Mouse (Mus musculus): ENCODE measurements around the gene Cs. TPM values are rescaled to one million over a fixed set of nuclear protein-coding genes. Genes with fewer than 3 reads are reported as not detected.

Cs gene
- total and polyA plus RNA-seq, 2 experiments from 2014 or later: 625 to 796 TPM

DNA sequence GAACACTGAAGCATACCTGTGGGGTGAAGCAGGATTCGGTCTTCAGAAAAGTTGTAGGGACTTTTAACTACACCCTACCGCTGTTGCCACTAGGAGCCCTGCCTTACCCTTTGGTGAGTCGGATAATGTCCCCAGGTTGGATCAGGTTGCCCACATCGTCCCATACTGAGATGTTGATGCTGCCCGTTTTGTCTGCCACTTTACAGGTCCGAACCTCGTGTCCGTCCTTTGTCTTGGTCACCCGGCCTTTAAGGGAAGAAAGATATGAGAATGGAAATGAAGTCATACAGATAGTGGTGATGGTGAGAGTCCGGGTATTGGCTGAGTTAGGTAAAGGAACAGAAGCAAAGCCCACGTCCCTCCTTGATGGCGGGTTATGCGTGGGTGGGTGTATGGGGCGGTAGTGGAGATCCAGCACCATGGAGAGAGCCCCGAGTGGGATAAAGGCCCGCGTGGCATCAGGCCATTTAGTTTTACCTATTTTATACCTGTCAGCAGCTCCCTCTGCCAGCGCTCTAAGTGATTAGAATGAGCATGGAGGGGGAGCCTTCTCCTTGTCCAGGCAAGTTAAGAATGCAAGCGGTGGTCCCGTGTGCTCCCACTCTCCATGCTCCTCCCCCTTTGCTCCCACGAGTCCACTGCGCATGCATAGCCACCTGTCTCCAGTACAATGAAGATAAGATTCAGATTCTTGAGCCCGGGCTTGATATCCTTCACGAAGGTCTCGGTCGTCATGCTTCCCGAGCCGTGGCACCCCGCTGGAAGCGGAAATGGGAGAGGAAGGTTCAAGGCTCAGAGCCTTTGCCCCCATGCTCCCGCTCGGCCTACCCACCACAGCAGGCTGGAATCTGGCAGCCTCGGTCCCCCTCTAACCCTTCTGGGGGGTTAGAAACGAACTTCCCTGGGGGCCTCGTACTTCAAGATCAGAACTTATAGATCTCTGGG is 71.3 kb downstream of the Cs start:
- ATAC-seq (ENCODE audit: insufficient read depth, low read depth): no peak
- TF ChIP-seq EP300 (IDR thresholded peaks at IDR 0.05; ENCODE audit: low read depth): no peak
- TF ChIP-seq CTCF (IDR thresholded peaks at IDR 0.05; ENCODE audit: low read depth): no peak
- Histone ChIP-seq H3K4me1 (ENCODE audit: control insufficient read depth, insufficient read depth) (peaks cover 13% of the 10 kb centered on the region), H3K9ac (replicated peaks; ENCODE audit: low read depth, low read length) (peak overlapping the region; percentile 73), H3K36me3 (replicated peaks; ENCODE audit: control insufficient read depth, insufficient read depth, low read length) (peaks cover 8% of the 10 kb centered on the region), H3K9me3 (replicated peaks; ENCODE audit: control insufficient read depth, low read length) (no peaks in the 10 kb centered on the region), H3K4me3 (ENCODE audit: low read depth, low read length) (peak overlapping the region; percentile 74), H3K4me2 (ENCODE audit: low read depth, low read length) (peak overlapping the region; percentile 95), H3K27me3 (ENCODE audit: control insufficient read depth, insufficient read depth, low read length) (no peaks in the 10 kb centered on the region), H3K27ac (ENCODE audit: low read depth) (peak overlapping the region; percentile 65)
- WGBS: 15% methylated on average over 35 of the region's 35 CpGs
- peak; percentile 10 for DNase-seq (ENCODE audit: low spot score)

DNA sequence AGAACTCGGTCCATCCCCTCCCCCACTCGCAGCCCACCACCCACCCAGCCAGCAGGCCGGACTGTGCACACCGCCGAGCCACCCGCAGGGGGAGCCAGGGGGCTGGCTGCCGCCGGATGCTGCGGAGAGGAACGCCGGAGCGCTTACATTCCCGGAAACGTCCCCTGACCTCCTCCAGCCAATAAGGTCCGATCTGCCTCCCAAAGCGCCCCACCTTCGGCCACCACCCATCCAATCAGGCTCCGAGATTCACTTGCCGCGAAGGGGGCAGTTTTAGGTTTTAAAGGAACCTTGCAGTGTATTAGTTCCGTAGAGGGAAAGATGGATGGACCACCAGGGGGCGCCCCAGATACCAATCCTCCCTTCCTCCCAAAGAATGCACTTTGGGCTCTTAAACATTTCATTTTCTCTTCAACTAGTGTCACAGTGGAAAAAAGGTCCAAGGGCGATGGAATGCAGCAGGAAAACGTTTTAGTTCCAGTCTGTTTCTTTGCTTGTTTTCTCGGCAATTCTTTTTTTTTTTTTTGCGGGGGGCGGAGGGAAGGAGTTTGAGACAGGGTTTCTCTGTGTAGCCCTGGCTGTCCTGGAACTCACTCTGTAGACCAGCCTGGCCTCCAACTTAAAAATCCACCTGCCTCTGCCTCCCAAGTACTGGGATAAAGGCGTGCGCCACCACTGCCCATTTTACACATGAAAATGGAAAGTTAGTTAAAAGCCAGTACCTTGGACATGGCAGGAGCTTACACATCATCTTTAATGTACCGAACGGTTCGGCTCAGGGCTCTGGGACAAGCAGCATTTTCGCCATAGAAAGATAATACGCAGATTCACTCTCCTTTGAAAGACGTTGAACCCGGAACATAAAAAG is 72.4 kb downstream of the Cs start:
- Histone ChIP-seq H3K36me3 (replicated peaks; ENCODE audit: control insufficient read depth, insufficient read depth, low read length) (peaks cover 13% of the 10 kb centered on the region), H3K27ac (ENCODE audit: low read depth) (peak overlapping the region; percentile 90), H3K9ac (replicated peaks; ENCODE audit: low read depth, low read length) (peak overlapping the region; percentile 73), H3K9me3 (replicated peaks; ENCODE audit: control insufficient read depth, low read length) (no peaks in the 10 kb centered on the region), H3K4me3 (ENCODE audit: low read depth, low read length) (peak overlapping the region; percentile 92), H3K4me2 (ENCODE audit: low read depth, low read length) (peak overlapping the region; percentile 95), H3K27me3 (ENCODE audit: control insufficient read depth, insufficient read depth, low read length) (no peaks in the 10 kb centered on the region), H3K4me1 (ENCODE audit: control insufficient read depth, insufficient read depth) (peaks cover 13% of the 10 kb centered on the region)
- 4% methylated on average over 36 of the region's 36 CpGs for WGBS
- peak; percentile 90 for ATAC-seq (ENCODE audit: insufficient read depth, low read depth)
- peak; percentile 99 for DNase-seq (ENCODE audit: low spot score)
- TF ChIP-seq EP300 (IDR thresholded peaks at IDR 0.05; ENCODE audit: low read depth): no peak; the same call in 1 of the 2 replicates
- peak; percentile 53 for TF ChIP-seq CTCF (IDR thresholded peaks at IDR 0.05; ENCODE audit: low read depth)

DNA sequence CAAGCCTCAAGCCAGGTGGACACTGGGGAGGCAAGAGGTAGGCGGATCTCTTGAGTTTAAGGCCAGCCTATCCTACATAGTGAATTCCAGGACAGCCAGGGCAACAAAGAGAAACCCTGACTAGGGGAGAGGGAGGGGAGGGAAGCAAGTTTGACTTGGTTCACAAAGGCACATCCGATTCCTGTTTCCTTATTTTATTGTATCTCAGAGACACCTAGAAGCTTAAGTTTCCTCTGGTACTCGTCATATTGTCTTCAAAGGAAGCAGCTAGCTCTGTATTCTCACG is 73.0 kb downstream of the Cs start:
- peak overlapping the region; percentile 92; the same call in 1 of the 2 replicates for H3K4me3 ChIP-seq (ENCODE audit: low read depth, low read length)
- H3K27ac ChIP-seq (ENCODE audit: low read depth): peak overlapping the region; percentile 90
- H3K9ac ChIP-seq (replicated peaks; ENCODE audit: low read depth, low read length): no peak overlapping the region
- no peaks in the 10 kb centered on the region for H3K9me3 ChIP-seq (replicated peaks; ENCODE audit: control insufficient read depth, low read length)
- H3K4me2 ChIP-seq (ENCODE audit: low read depth, low read length): peak overlapping the region; percentile 77
- DNase-seq (ENCODE audit: low spot score): no peak
- H3K36me3 ChIP-seq (replicated peaks; ENCODE audit: control insufficient read depth, insufficient read depth, low read length): peaks cover 19% of the 10 kb centered on the region
- H3K27me3 ChIP-seq (ENCODE audit: control insufficient read depth, insufficient read depth, low read length): no peaks in the 10 kb centered on the region
- ATAC-seq (ENCODE audit: insufficient read depth, low read depth): no peak
- H3K4me1 ChIP-seq (ENCODE audit: control insufficient read depth, insufficient read depth): peaks cover 13% of the 10 kb centered on the region
- 25% methylated on average over 4 of the region's 4 CpGs for WGBS
- no peak for TF ChIP-seq EP300 (IDR thresholded peaks at IDR 0.05; ENCODE audit: low read depth)
- TF ChIP-seq CTCF (IDR thresholded peaks at IDR 0.05; ENCODE audit: low read depth): no peak

DNA sequence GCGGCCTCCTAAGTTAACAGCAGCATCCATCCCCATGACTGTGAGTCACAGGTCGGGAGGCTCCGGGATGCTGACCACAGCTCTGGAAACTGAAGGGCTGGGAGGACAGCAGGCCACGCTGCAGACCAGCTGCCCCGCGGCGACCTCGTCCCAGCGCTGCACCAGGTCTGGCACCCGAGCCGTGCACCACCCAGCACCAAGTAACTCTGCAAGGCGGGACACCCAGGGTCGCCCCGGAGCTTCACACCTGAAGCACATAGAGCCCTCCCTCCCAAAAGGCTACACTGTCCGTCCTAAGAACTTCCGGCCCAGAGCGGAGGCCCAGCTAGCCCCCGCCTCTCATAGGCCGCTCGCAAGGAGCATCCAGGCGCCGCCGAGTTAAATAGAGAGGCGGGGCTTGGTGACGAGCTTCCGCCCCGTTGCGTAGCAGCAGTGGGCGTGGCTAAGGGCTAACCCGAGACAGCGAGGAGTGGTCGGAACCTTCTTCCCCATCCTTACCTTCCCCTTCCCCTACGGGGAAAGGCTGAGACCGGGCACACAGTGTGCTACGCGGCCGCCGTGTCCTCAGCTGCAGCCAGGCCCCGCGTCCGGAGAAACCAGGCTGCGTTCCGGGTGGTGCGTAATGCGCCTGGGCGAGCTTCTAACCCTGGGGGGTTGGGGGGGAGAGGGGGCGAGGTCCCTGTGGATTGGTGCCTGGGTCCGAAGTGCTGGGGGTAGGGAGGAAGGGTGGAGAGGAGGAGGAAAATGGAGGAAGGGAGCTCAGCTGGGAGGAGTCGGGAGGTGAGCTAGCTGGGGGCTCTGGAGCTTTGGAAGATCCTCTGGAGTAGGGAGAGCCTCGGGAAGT is 73.9 kb downstream of the Cs start, which contains the start of the genes Nabp2 and Rnf41:
TSS of gene Nabp2 (minus strand) at position 282 of the 844 bp plus-strand sequence.
TSS of gene Rnf41 (plus strand) at position 447 of the 844 bp plus-strand sequence.
- Histone ChIP-seq H3K9me3 (replicated peaks; ENCODE audit: control insufficient read depth, low read length) (no peaks in the 10 kb centered on the region), H3K27me3 (ENCODE audit: control insufficient read depth, insufficient read depth, low read length) (no peaks in the 10 kb centered on the region), H3K4me1 (ENCODE audit: control insufficient read depth, insufficient read depth) (peaks cover 13% of the 10 kb centered on the region), H3K36me3 (replicated peaks; ENCODE audit: control insufficient read depth, insufficient read depth, low read length) (peaks cover 27% of the 10 kb centered on the region), H3K4me3 (ENCODE audit: low read depth, low read length) (peak within 1 kb of the TSS; percentile 92), H3K9ac (replicated peaks; ENCODE audit: low read depth, low read length) (peak within 1 kb of the TSS; percentile 84), H3K27ac (ENCODE audit: low read depth) (peak within 1 kb of the TSS; percentile 90), H3K4me2 (ENCODE audit: low read depth, low read length) (peak within 1 kb of the TSS; percentile 77)
- TF ChIP-seq EP300 (IDR thresholded peaks at IDR 0.05; ENCODE audit: low read depth) (no peak), CTCF (IDR thresholded peaks at IDR 0.05; ENCODE audit: low read depth) (no peak)
- under 1% methylated on average over 50 of the region's 50 CpGs for WGBS
- DNase-seq (ENCODE audit: low spot score) (peak; percentile 95), ATAC-seq (ENCODE audit: insufficient read depth, low read depth) (peak; percentile 89)

DNA sequence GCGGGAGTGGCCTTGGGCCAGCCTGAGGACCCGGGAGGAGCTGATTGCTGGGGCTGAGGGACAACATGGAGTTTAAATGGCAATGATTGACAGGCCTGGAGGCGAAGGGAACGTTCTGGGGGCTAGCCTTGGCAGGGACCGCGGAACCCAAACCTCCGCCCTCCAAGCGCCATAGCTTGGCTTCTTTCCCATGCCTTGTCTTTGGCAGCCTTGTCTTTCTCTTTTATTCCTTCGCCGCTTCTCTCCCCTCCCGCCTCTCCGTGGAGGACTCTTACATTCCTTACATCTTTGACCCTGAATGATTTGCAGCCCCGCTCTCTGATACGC is 74.5 kb downstream of the Cs start:
- H3K4me2 ChIP-seq (ENCODE audit: low read depth, low read length): peak overlapping the region; percentile 77
- peaks cover 32% of the 10 kb centered on the region for H3K36me3 ChIP-seq (replicated peaks; ENCODE audit: control insufficient read depth, insufficient read depth, low read length)
- no peak for TF ChIP-seq CTCF (IDR thresholded peaks at IDR 0.05; ENCODE audit: low read depth)
- TF ChIP-seq EP300 (IDR thresholded peaks at IDR 0.05; ENCODE audit: low read depth): no peak
- H3K4me1 ChIP-seq (ENCODE audit: control insufficient read depth, insufficient read depth): peaks cover 13% of the 10 kb centered on the region
- no peaks in the 10 kb centered on the region for H3K9me3 ChIP-seq (replicated peaks; ENCODE audit: control insufficient read depth, low read length)
- DNase-seq (ENCODE audit: low spot score) (peak; percentile 50), ATAC-seq (ENCODE audit: insufficient read depth, low read depth) (peak; percentile 5; the same call in 1 of the 2 replicates)
- 1% methylated on average over 14 of the region's 14 CpGs for WGBS
- peak overlapping the region; percentile 84 for H3K9ac ChIP-seq (replicated peaks; ENCODE audit: low read depth, low read length)
- peak overlapping the region; percentile 92 for H3K4me3 ChIP-seq (ENCODE audit: low read depth, low read length)
- no peaks in the 10 kb centered on the region for H3K27me3 ChIP-seq (ENCODE audit: control insufficient read depth, insufficient read depth, low read length)
- H3K27ac ChIP-seq (ENCODE audit: low read depth): peak overlapping the region; percentile 90

Small RNA genes within 50 kb of the gene (microRNA-seq; reads per million reads assigned to microRNA genes)
- gene Gm25361 (not detected), gene Gm26308 (not detected), gene Mir6914 (not detected), gene Mir6915 (0.54 reads per million)

Other genes with a start within 250 kb of the Cs start
- gene Baz2a, start 246.2 kb upstream of the Cs start, total RNA-seq (2014; rRNA removed; ENCODE audit: low replicate concordance): 15.8 and 16.7 TPM in 2 replicates
- gene Baz2a, start 246.2 kb upstream of the Cs start, polyA plus RNA-seq (2015; fragmentation: Nextera tagmentation; extraction: Ambion mirVana): 7.2 and 7.7 TPM in 2 replicates
- gene Rbms2, start 157.4 kb upstream of the Cs start, total RNA-seq (2014; rRNA removed; ENCODE audit: low replicate concordance): 41.9 and 59.4 TPM in 2 replicates
- gene Rbms2, start 157.4 kb upstream of the Cs start, polyA plus RNA-seq (2015; fragmentation: Nextera tagmentation; extraction: Ambion mirVana): 29.0 and 29.9 TPM in 2 replicates
- not detected in 2 replicates for gene Gls2, start 143.3 kb upstream of the Cs start, total RNA-seq (2014; rRNA removed; ENCODE audit: low replicate concordance)
- 0.14 and 0.33 TPM in 2 replicates for gene Gls2, start 143.3 kb upstream of the Cs start, polyA plus RNA-seq (2015; fragmentation: Nextera tagmentation; extraction: Ambion mirVana)
- 83.9 and 93.1 TPM in 2 replicates for gene Spryd4, start 125.9 kb upstream of the Cs start, total RNA-seq (2014; rRNA removed; ENCODE audit: low replicate concordance)
- 45.8 and 50.1 TPM in 2 replicates for gene Spryd4, start 125.9 kb upstream of the Cs start, polyA plus RNA-seq (2015; fragmentation: Nextera tagmentation; extraction: Ambion mirVana)
- not detected in 2 replicates for gene Mip, start 111.9 kb upstream of the Cs start, total RNA-seq (2014; rRNA removed; ENCODE audit: low replicate concordance)
- not detected in 2 replicates for gene Mip, start 111.9 kb upstream of the Cs start, polyA plus RNA-seq (2015; fragmentation: Nextera tagmentation; extraction: Ambion mirVana)
- 7.9 and 15.2 TPM in 2 replicates for gene Timeless, start 105.7 kb upstream of the Cs start, total RNA-seq (2014; rRNA removed; ENCODE audit: low replicate concordance)
- gene Timeless, start 105.7 kb upstream of the Cs start, polyA plus RNA-seq (2015; fragmentation: Nextera tagmentation; extraction: Ambion mirVana): 10.5 and 11.1 TPM in 2 replicates
- gene Apon, start 83.6 kb upstream of the Cs start, total RNA-seq (2014; rRNA removed; ENCODE audit: low replicate concordance): not detected in 2 replicates
- 0.14 TPM in 1 of 2 replicates, not detected in the other for gene Apon, start 83.6 kb upstream of the Cs start, polyA plus RNA-seq (2015; fragmentation: Nextera tagmentation; extraction: Ambion mirVana)
- not detected in 2 replicates for gene Apof, start 69.1 kb upstream of the Cs start, total RNA-seq (2014; rRNA removed; ENCODE audit: low replicate concordance)
- gene Apof, start 69.1 kb upstream of the Cs start, polyA plus RNA-seq (2015; fragmentation: Nextera tagmentation; extraction: Ambion mirVana): not detected in 2 replicates
- gene Stat2, start 67.2 kb upstream of the Cs start, total RNA-seq (2014; rRNA removed; ENCODE audit: low replicate concordance): 8.2 and 10.0 TPM in 2 replicates
- gene Stat2, start 67.2 kb upstream of the Cs start, polyA plus RNA-seq (2015; fragmentation: Nextera tagmentation; extraction: Ambion mirVana): 6.0 and 6.2 TPM in 2 replicates
- gene Il23a, start 39.0 kb upstream of the Cs start, total RNA-seq (2014; rRNA removed; ENCODE audit: low replicate concordance): 6.6 and 6.8 TPM in 2 replicates
- 4.7 and 5.2 TPM in 2 replicates for gene Il23a, start 39.0 kb upstream of the Cs start, polyA plus RNA-seq (2015; fragmentation: Nextera tagmentation; extraction: Ambion mirVana)
- gene Pan2, start 34.4 kb upstream of the Cs start, total RNA-seq (2014; rRNA removed; ENCODE audit: low replicate concordance): 19.6 and 24.1 TPM in 2 replicates
- gene Pan2, start 34.4 kb upstream of the Cs start, polyA plus RNA-seq (2015; fragmentation: Nextera tagmentation; extraction: Ambion mirVana): 12.5 and 13.4 TPM in 2 replicates
- gene Cnpy2, start 15.3 kb upstream of the Cs start, total RNA-seq (2014; rRNA removed; ENCODE audit: low replicate concordance): 24.7 and 49.9 TPM in 2 replicates
- gene Cnpy2, start 15.3 kb upstream of the Cs start, polyA plus RNA-seq (2015; fragmentation: Nextera tagmentation; extraction: Ambion mirVana): 170 and 190 TPM in 2 replicates
- gene Coq10a, start 31.3 kb downstream of the Cs start, total RNA-seq (2014; rRNA removed; ENCODE audit: low replicate concordance): 35.2 and 36.9 TPM in 2 replicates
- 52.9 and 61.2 TPM in 2 replicates for gene Coq10a, start 31.3 kb downstream of the Cs start, polyA plus RNA-seq (2015; fragmentation: Nextera tagmentation; extraction: Ambion mirVana)
- 14.3 and 17.6 TPM in 2 replicates for gene Ankrd52, start 39.4 kb downstream of the Cs start, total RNA-seq (2014; rRNA removed; ENCODE audit: low replicate concordance)
- 4.2 and 4.5 TPM in 2 replicates for gene Ankrd52, start 39.4 kb downstream of the Cs start, polyA plus RNA-seq (2015; fragmentation: Nextera tagmentation; extraction: Ambion mirVana)
- gene Slc39a5, start 63.5 kb downstream of the Cs start, total RNA-seq (2014; rRNA removed; ENCODE audit: low replicate concordance): not detected in 2 replicates
- gene Slc39a5, start 63.5 kb downstream of the Cs start, polyA plus RNA-seq (2015; fragmentation: Nextera tagmentation; extraction: Ambion mirVana): not detected in 2 replicates
- 28.1 and 34.6 TPM in 2 replicates for gene Nabp2, start 73.8 kb downstream of the Cs start, total RNA-seq (2014; rRNA removed; ENCODE audit: low replicate concordance)
- 55.5 and 56.1 TPM in 2 replicates for gene Nabp2, start 73.8 kb downstream of the Cs start, polyA plus RNA-seq (2015; fragmentation: Nextera tagmentation; extraction: Ambion mirVana)
- gene Rnf41, start 73.9 kb downstream of the Cs start, total RNA-seq (2014; rRNA removed; ENCODE audit: low replicate concordance): 27.1 and 27.3 TPM in 2 replicates
- 21.9 and 24.0 TPM in 2 replicates for gene Rnf41, start 73.9 kb downstream of the Cs start, polyA plus RNA-seq (2015; fragmentation: Nextera tagmentation; extraction: Ambion mirVana)
- gene Smarcc2, start 121.5 kb downstream of the Cs start, total RNA-seq (2014; rRNA removed; ENCODE audit: low replicate concordance): 40.8 and 42.1 TPM in 2 replicates
- 31.9 and 32.9 TPM in 2 replicates for gene Smarcc2, start 121.5 kb downstream of the Cs start, polyA plus RNA-seq (2015; fragmentation: Nextera tagmentation; extraction: Ambion mirVana)
- 606 and 830 TPM in 2 replicates for gene Myl6, start 156.4 kb downstream of the Cs start, total RNA-seq (2014; rRNA removed; ENCODE audit: low replicate concordance)
- gene Myl6, start 156.4 kb downstream of the Cs start, polyA plus RNA-seq (2015; fragmentation: Nextera tagmentation; extraction: Ambion mirVana): 791 and 823 TPM in 2 replicates
- 3.2 and 4.8 TPM in 2 replicates for gene Myl6b, start 161.0 kb downstream of the Cs start, total RNA-seq (2014; rRNA removed; ENCODE audit: low replicate concordance)
- gene Myl6b, start 161.0 kb downstream of the Cs start, polyA plus RNA-seq (2015; fragmentation: Nextera tagmentation; extraction: Ambion mirVana): 4.6 and 4.9 TPM in 2 replicates
- 38.2 and 41.5 TPM in 2 replicates for gene Esyt1, start 188.1 kb downstream of the Cs start, total RNA-seq (2014; rRNA removed; ENCODE audit: low replicate concordance)
- 12.6 and 13.0 TPM in 2 replicates for gene Esyt1, start 188.1 kb downstream of the Cs start, polyA plus RNA-seq (2015; fragmentation: Nextera tagmentation; extraction: Ambion mirVana)
- gene Zc3h10, start 210.0 kb downstream of the Cs start, total RNA-seq (2014; rRNA removed; ENCODE audit: low replicate concordance): 13.8 and 24.4 TPM in 2 replicates
- gene Zc3h10, start 210.0 kb downstream of the Cs start, polyA plus RNA-seq (2015; fragmentation: Nextera tagmentation; extraction: Ambion mirVana): 6.1 and 8.1 TPM in 2 replicates
- gene Rpl41, start 211.6 kb downstream of the Cs start, total RNA-seq (2014; rRNA removed; ENCODE audit: low replicate concordance): 577 and 617 TPM in 2 replicates
- 2,108 and 2,189 TPM in 2 replicates for gene Rpl41, start 211.6 kb downstream of the Cs start, polyA plus RNA-seq (2015; fragmentation: Nextera tagmentation; extraction: Ambion mirVana)
- gene Pa2g4, start 228.3 kb downstream of the Cs start, total RNA-seq (2014; rRNA removed; ENCODE audit: low replicate concordance): 50.2 and 58.2 TPM in 2 replicates
- 72.4 and 74.3 TPM in 2 replicates for gene Pa2g4, start 228.3 kb downstream of the Cs start, polyA plus RNA-seq (2015; fragmentation: Nextera tagmentation; extraction: Ambion mirVana)